Mouse (Mus musculus): Measurements from ENCODE around the gene Taok1.

- TF ChIP-seq CTCF (IDR thresholded peaks at IDR 0.05) = no peak
- TF ChIP-seq EP300 (IDR thresholded peaks at IDR 0.05) = no peak
Observed at GRCm38 (mm10) chr11:77606469-77606834, 1.2 kb downstream of the Taok1 start.

Measured in lung, postnatal 0 days (tissue).